Mouse (Mus musculus) kidney, adult 11 months (tissue): ENCODE measurements at regions not wholly inside any gene's neighbourhood (a gene's known extent, or its start where the extent isn't known, plus 50 kb on each side); places are given as distances from the start of the nearest gene placed in this dataset.

Experiments used
- DNase-seq: peaks from one replicate; pipeline ENCODE4 v3.0.0; 2022

- DNase-seq = no peak
Measured at GRCm38 (mm10) chr6:140299653-140300052, 124.2 kb upstream of the Plekha5 start.

- no peak for DNase-seq
Measured at GRCm38 (mm10) chr6:140297969-140298554, 125.8 kb upstream of the Plekha5 start.

GRCm38 (mm10) chr6:140297561-140297960 lies 126.3 kb upstream of the Plekha5 start:
- DNase-seq = no peak

GRCm38 (mm10) chr6:140290109-140290508 lies 133.7 kb upstream of the Plekha5 start:
- no peak for DNase-seq

GRCm38 (mm10) chr6:140288799-140289198 lies 135.1 kb upstream of the Plekha5 start:
- DNase-seq = peak; percentile 34

- DNase-seq = no peak
Measured at GRCm38 (mm10) chr6:140282285-140282577, 141.6 kb upstream of the Plekha5 start.

- peak; percentile 44 for DNase-seq
Measured at GRCm38 (mm10) chr6:140281488-140282284, 142.2 kb upstream of the Plekha5 start.

- DNase-seq = peak; percentile 88
Measured at GRCm38 (mm10) chr6:140280817-140281475, 142.9 kb upstream of the Plekha5 start.

GRCm38 (mm10) chr6:140279736-140280370 lies 144.0 kb upstream of the Plekha5 start:
- no peak for DNase-seq

- DNase-seq = no peak
Measured at GRCm38 (mm10) chr6:140278750-140279149, 145.1 kb upstream of the Plekha5 start.

GRCm38 (mm10) chr6:140270592-140270991 lies 153.3 kb upstream of the Plekha5 start:
- DNase-seq = no peak

- no peak for DNase-seq
Measured at GRCm38 (mm10) chr6:140268315-140269070, 155.4 kb upstream of the Plekha5 start.

GRCm38 (mm10) chr6:140263920-140264319 lies 159.9 kb upstream of the Plekha5 start:
- DNase-seq = no peak

- peak; percentile 27 for DNase-seq
Measured at GRCm38 (mm10) chr6:140261813-140262212, 162.0 kb upstream of the Plekha5 start.

GRCm38 (mm10) chr6:140258761-140259160 lies 165.1 kb upstream of the Plekha5 start:
- no peak for DNase-seq

GRCm38 (mm10) chr6:140258101-140258500 lies 165.8 kb upstream of the Plekha5 start:
- peak; percentile 57 for DNase-seq

- DNase-seq = no peak
Measured at GRCm38 (mm10) chr6:140251527-140251926, 172.3 kb upstream of the Plekha5 start.

GRCm38 (mm10) chr6:140243411-140244151 lies 180.3 kb upstream of the Plekha5 start:
- no peak for DNase-seq

GRCm38 (mm10) chr6:140239356-140239755 lies 184.5 kb upstream of the Plekha5 start:
- peak; percentile 77 for DNase-seq

- DNase-seq = no peak
Measured at GRCm38 (mm10) chr6:140231537-140231936, 190.3 kb upstream of the Plcz1 start.

GRCm38 (mm10) chr6:140229295-140229694 lies 188.0 kb upstream of the Plcz1 start:
- peak; percentile 49 for DNase-seq

GRCm38 (mm10) chr6:140228741-140229140 lies 187.5 kb upstream of the Plcz1 start:
- no peak for DNase-seq
